ENCODE assay signal across 8 mouse cellular contexts in genomic region chr9:14274986-14275720, GRCm38 (mm10). TPM values are rescaled to one million over a fixed set of nuclear protein-coding genes. Genes with fewer than 3 reads are reported as not detected.
DNase-seq lines count a peak whose midpoint lies in the region; ATAC-seq and TF ChIP-seq lines count a peak whose summit lies in the region.

Sesn3 (plus strand) TSS chr9:14275067.

- no peaks in the 10 kb centered on the region for H3K9me3 ChIP-seq in hindbrain, embryonic 11.5 days (ENCODE audit: control insufficient read depth, low read length)
- no peaks in the 10 kb centered on the region for H3K9me3 ChIP-seq in lung, embryonic 16.5 days (ENCODE audit: control insufficient read depth, low read length)

- peak; percentile 75 for TF ChIP-seq POLR2A in thymus, adult 2 months (IDR thresholded peaks at IDR 0.05; ENCODE audit: control insufficient read depth, extremely low read depth, insufficient read depth, low read length, poor library complexity)

- H3K27ac ChIP-seq in hindbrain, embryonic 11.5 days (ENCODE audit: low read depth, low read length) = peak within 1 kb of the TSS; percentile 74
- peak within 1 kb of the TSS; percentile 96 for H3K27ac ChIP-seq in lung, embryonic 16.5 days (ENCODE audit: low read length)
- H3K27ac ChIP-seq in thymus, adult 2 months (ENCODE audit: control insufficient read depth, insufficient read depth, low read length) = peak within 1 kb of the TSS; percentile 88

- H3K27me3 ChIP-seq in hindbrain, embryonic 11.5 days (ENCODE audit: control insufficient read depth, insufficient read depth, low read length) = no peaks in the 10 kb centered on the region
- no peaks in the 10 kb centered on the region for H3K27me3 ChIP-seq in lung, embryonic 16.5 days (ENCODE audit: control insufficient read depth, insufficient read depth, low read depth, low read length)
- no peaks in the 10 kb centered on the region for H3K27me3 ChIP-seq in thymus, adult 2 months (ENCODE audit: control insufficient read depth, insufficient read depth, low read length)

- peak; percentile 53 for ATAC-seq in hindbrain, embryonic 11.5 days (ENCODE audit: low FRiP score)
- ATAC-seq in lung, embryonic 16.5 days (ENCODE audit: low read depth) = peak; percentile 29

- WGBS in hindbrain, embryonic 11.5 days = 4% methylated on average over 25 of the region's 25 CpGs
- WGBS in lung, embryonic 16.5 days = 5% methylated on average over 25 of the region's 25 CpGs
- under 1% methylated on average over 25 of the region's 25 CpGs for WGBS in thymus, adult 2 months

- H3K9ac ChIP-seq in hindbrain, embryonic 11.5 days (ENCODE audit: low read depth, low read length) = peak within 1 kb of the TSS; percentile 28
- H3K9ac ChIP-seq in lung, embryonic 16.5 days (ENCODE audit: low read length) = peak within 1 kb of the TSS; percentile 70

- no peaks in the 10 kb centered on the region for H3K36me3 ChIP-seq in hindbrain, embryonic 11.5 days (ENCODE audit: control insufficient read depth, insufficient read depth, low read length)
- no peaks in the 10 kb centered on the region for H3K36me3 ChIP-seq in lung, embryonic 16.5 days (ENCODE audit: control insufficient read depth, insufficient read depth, low read length)
- no peaks in the 10 kb centered on the region for H3K36me3 ChIP-seq in thymus, adult 2 months (ENCODE audit: control insufficient read depth, insufficient read depth, low read length)

- H3K4me3 ChIP-seq in hindbrain, embryonic 11.5 days (ENCODE audit: low read depth, low read length) = peak within 1 kb of the TSS; percentile 24
- peak within 1 kb of the TSS; percentile 99 for H3K4me3 ChIP-seq in lung, embryonic 16.5 days (ENCODE audit: low read length)
- H3K4me3 ChIP-seq in thymus, adult 2 months (ENCODE audit: control insufficient read depth, insufficient read depth, low read length) = peak within 1 kb of the TSS; percentile 48

- TF ChIP-seq CTCF in thymus, adult 2 months (IDR thresholded peaks at IDR 0.05; ENCODE audit: borderline replicate concordance, control insufficient read depth, extremely low read depth, insufficient read depth, low read length, poor library complexity) = peak; percentile 39; the same call in 1 of the 2 replicates

- no peaks in the 10 kb centered on the region for H3K4me1 ChIP-seq in hindbrain, embryonic 11.5 days (replicated peaks; ENCODE audit: control insufficient read depth, insufficient read depth, low read length)
- peaks cover 6% of the 10 kb centered on the region; the same call in 1 of the 2 replicates for H3K4me1 ChIP-seq in lung, embryonic 16.5 days (replicated peaks; ENCODE audit: control insufficient read depth, insufficient read depth, low read length)
- H3K4me1 ChIP-seq in thymus, adult 2 months (replicated peaks; ENCODE audit: control insufficient read depth, insufficient read depth, low read length) = peaks cover 4% of the 10 kb centered on the region; the same call in 1 of the 2 replicates

- peak within 1 kb of the TSS; percentile 59 for H3K4me2 ChIP-seq in hindbrain, embryonic 11.5 days (replicated peaks; ENCODE audit: low read depth, low read length)
- H3K4me2 ChIP-seq in lung, embryonic 16.5 days (ENCODE audit: low read depth, low read length) = peak within 1 kb of the TSS; percentile 61

- DNase-seq in MEL-GATA-1-ER (ENCODE audit: extremely low read depth, low read depth) = peak; percentile 89
- peak; percentile 84 for DNase-seq in cerebellum, adult 8-10 months
- DNase-seq in frontal cortex, adult 2 months (ENCODE audit: extremely low spot score in 1 of 2, low spot score in 1 of 2) = peak; percentile 39 to 71
- DNase-seq in hindbrain, embryonic 11.5 days (ENCODE audit: low spot score) = peak; percentile 78
- DNase-seq in layer of hippocampus, adult 9-11 months = peak; percentile 68
- DNase-seq in ovary, adult 18-20 months (ENCODE audit: low spot score) = peak; percentile 72
- DNase-seq in thymus, adult 2 months = peak; percentile 85

RNA-seq across cellular contexts. Expression of gene Sesn3, which starts in this region (rescaled TPM):
- polyA plus RNA-seq in frontal cortex, adult 2 months (2012; rRNA removed) = 38.3 and 39.3 TPM in 2 replicates
- polyA plus RNA-seq in hindbrain, embryonic 11.5 days (2014; fragmentation: Nextera tagmentation; extraction: Ambion mirVana) = 19.0 and 33.4 TPM in 2 replicates
- 12.9 and 15.8 TPM in 2 replicates for polyA plus RNA-seq in lung, embryonic 16.5 days (2015; fragmentation: Nextera tagmentation; extraction: Ambion mirVana)
- 23.6 and 55.7 TPM in 2 replicates for polyA plus RNA-seq in thymus, adult 2 months (2012; rRNA removed)

Comparison
In these comparisons a context has a peak if more than half of its experiments do, and no peak if none do; other contexts are left out.
1. Peak in every context shown above with its lines: DNase-seq, ATAC-seq, H3K4me3 ChIP-seq and H3K27ac ChIP-seq.
2. H3K4me3 ChIP-seq: peak in every context shown above with its lines; median percentile 99 in lung, embryonic 16.5 days; 48 in thymus, adult 2 months; 24 in hindbrain, embryonic 11.5 days.